Mouse (Mus musculus) liver, postnatal 0 days (tissue): ENCODE measurements around the gene Ncoa1. TPM values are rescaled to one million over a fixed set of nuclear protein-coding genes. Genes with fewer than 3 reads are reported as not detected.

Experiments used
- ATAC-seq: fragments of 200-750 bp; cut with Nextera tagmentation; 2 replicates; pipeline ENCODE4 v1.8.0; 2017; ENCODE audit warnings: mild to moderate bottlenecking, moderate library complexity
- DNase-seq: peaks from one replicate; pipeline ENCODE4 v3.0.0-alpha.2; 2016
- H3K27ac ChIP-seq: fragments of 300-500 bp; sonication (generic); 2 replicates; pipeline ENCODE4 v1.5.1; 2014; ENCODE audit warnings: antibody characterized with exemption, moderate library complexity, mild to moderate bottlenecking, low read depth
- H3K27me3 ChIP-seq: fragments of 300-500 bp; sonication (generic); 2 replicates; pipeline ENCODE4 v1.6.1; 2014; ENCODE audit warnings: low read length, control low read depth, mixed read lengths; ENCODE audit not compliant: insufficient read depth
- H3K36me3 ChIP-seq: fragments of 300-500 bp; sonication (generic); replicated peaks from 2 replicates; pipeline ENCODE4 v1.6.1; 2014; ENCODE audit warnings: mild to moderate bottlenecking, control low read depth, low read length, moderate library complexity, mixed read lengths; ENCODE audit not compliant: insufficient read depth
- H3K4me1 ChIP-seq: fragments of 300-500 bp; sonication (generic); 2 replicates; pipeline ENCODE4 v1.6.1; 2014; ENCODE audit warnings: antibody characterized with exemption, mild to moderate bottlenecking, control low read depth; ENCODE audit not compliant: insufficient read depth
- H3K4me2 ChIP-seq: fragments of 300-500 bp; sonication (generic); 2 replicates; pipeline ENCODE4 v1.6.1; 2014; ENCODE audit warnings: low read depth, mild to moderate bottlenecking, low read length, moderate library complexity, mixed read lengths
- H3K4me3 ChIP-seq: fragments of 300-500 bp; sonication (generic); 2 replicates; pipeline ENCODE4 v1.5.1; 2014; ENCODE audit warnings: low read depth, low read length
- H3K9ac ChIP-seq: fragments of 300-500 bp; sonication (generic); replicated peaks from 2 replicates; pipeline ENCODE4 v1.6.1; 2014; ENCODE audit warnings: mild to moderate bottlenecking, moderate library complexity
- H3K9me3 ChIP-seq: fragments of 300-500 bp; sonication (generic); 2 replicates; pipeline ENCODE4 v1.6.1; 2016; ENCODE audit warnings: mild to moderate bottlenecking, control low read depth, low read length, mixed read lengths
- CTCF ChIP-seq: sonication (generic); IDR thresholded peaks from 2 replicates; pipeline ENCODE4 v1.5.1; 2016; ENCODE audit warnings: antibody characterized with exemption, low read depth
- EP300 ChIP-seq: IDR thresholded peaks from 2 replicates; pipeline ENCODE4 v1.6.1; 2016; ENCODE audit warnings: antibody characterized with exemption, low read depth, mild to moderate bottlenecking
- WGBS: fragments of 180-500 bp; shearing (Covaris S2); extraction: QIAGEN DNeasy Blood & Tissue Kit; methylation state at CpG from one replicate; pipeline ENCODE4 v1.1.7; 2014; ENCODE audit not compliant: insufficient replicate concordance; 5-methylcytosine and 5-hydroxymethylcytosine counted together
- polyA plus RNA-seq: library from polyadenylated mRNA; unstranded; fragments of >200 nt; fragmentation: Nextera tagmentation; extraction: Ambion mirVana; gene quantifications from 2 replicates; pipeline ENCODE4 v1.2.1, GENCODE M21; 2015

Ncoa1 gene
- polyA plus RNA-seq, 1 experiment from 2014 or later: 2.2 TPM

DNA sequence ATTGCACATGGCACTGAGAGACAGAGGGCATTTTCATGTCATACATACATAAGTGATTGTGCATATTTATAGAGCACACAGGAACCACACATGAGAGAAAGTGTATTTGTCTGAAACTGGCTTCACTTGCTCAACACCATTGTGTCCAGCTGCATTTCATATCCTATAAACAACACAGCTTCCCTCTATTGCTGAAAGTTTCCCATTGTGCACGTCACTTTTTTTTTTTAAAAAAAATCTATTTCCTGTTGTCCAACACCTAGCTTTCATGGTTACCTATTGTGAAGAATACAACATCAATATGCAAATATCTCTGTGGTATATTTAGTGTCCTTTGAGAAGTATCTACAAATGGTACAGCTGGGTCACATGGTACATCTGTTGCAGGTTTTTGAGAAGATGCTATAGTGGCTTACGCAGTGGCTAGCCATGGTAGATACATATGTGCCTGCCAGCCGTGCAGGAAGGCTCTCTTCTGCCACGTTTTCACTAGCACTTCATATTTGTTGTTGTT lies 28.8 kb downstream of the Ncoa1 start:
- WGBS: 63% methylated on average over 4 of the region's 4 CpGs

DNA sequence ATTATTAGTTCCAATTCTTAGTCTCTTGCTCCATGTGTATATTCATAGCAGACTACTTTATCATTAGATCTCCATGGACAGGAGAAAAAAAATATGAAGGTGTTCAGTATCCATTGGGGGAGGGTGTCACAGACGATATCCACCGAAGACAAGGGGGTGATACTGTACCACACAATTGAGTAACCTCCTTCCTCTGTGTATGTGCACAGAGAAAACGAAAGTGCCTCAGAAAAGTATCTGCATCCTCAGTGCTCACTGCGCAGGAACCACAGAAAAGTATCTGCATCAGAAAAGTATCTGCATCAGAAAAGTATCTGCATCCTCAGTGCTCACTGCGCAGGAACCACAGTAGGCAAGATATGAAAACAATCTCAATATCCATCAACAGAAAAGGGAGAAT lies 32.0 kb downstream of the Ncoa1 start:
- no peaks in the 10 kb centered on the region for H3K36me3 ChIP-seq
- ATAC-seq: no peak
- WGBS: 58% methylated on average over 5 of the region's 5 CpGs
- H3K27me3 ChIP-seq: no peaks in the 10 kb centered on the region
- no peak for TF ChIP-seq CTCF
- TF ChIP-seq EP300: no peak
- no peak overlapping the region for H3K9ac ChIP-seq
- H3K4me1 ChIP-seq: no peaks in the 10 kb centered on the region; the same call in 1 of the 2 replicates
- no peak overlapping the region for H3K4me2 ChIP-seq
- no peak for DNase-seq
- H3K9me3 ChIP-seq: no peaks in the 10 kb centered on the region
- no peak overlapping the region for H3K4me3 ChIP-seq
- H3K27ac ChIP-seq: no peak overlapping the region

More for the DNA sequence above, 28.8 kb downstream of the Ncoa1 start:
- Histone ChIP-seq H3K27ac (no peak overlapping the region), H3K4me3 (no peak overlapping the region), H3K27me3 (no peaks in the 10 kb centered on the region), H3K9me3 (no peaks in the 10 kb centered on the region), H3K36me3 (no peaks in the 10 kb centered on the region), H3K4me1 (peaks cover under 1% of the 10 kb centered on the region; the same call in 1 of the 2 replicates), H3K9ac (no peak overlapping the region), H3K4me2 (no peak overlapping the region)
- no peak for ATAC-seq
- TF ChIP-seq EP300 (no peak), CTCF (no peak)
- no peak for DNase-seq

DNA sequence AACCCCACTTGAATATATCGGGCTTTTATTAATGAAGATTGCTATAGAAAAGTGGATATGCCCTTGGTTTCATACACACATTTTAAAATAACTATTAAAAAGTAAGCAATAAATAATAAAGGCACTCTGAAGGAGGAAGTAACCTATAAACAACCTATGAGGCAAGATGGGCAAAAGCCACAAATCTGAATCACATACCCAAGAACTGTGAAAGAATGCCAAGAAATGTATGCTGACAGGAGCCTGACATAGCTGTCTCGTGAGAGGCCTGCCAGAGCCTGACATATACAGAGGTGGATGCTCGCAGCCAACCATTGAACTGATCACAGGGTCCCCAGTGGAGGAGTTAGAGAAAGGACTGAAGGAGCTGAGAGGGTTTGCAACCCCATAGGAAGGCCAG lies 35.5 kb downstream of the Ncoa1 start:
- Histone ChIP-seq H3K36me3 (no peaks in the 10 kb centered on the region), H3K4me3 (no peak overlapping the region), H3K27ac (no peak overlapping the region), H3K27me3 (no peaks in the 10 kb centered on the region), H3K4me2 (no peak overlapping the region), H3K9ac (no peak overlapping the region), H3K4me1 (no peaks in the 10 kb centered on the region; the same call in 1 of the 2 replicates), H3K9me3 (no peaks in the 10 kb centered on the region)
- no peak for ATAC-seq
- DNase-seq: no peak
- 75% methylated on average over 3 of the region's 3 CpGs for WGBS
- TF ChIP-seq EP300: no peak
- no peak for TF ChIP-seq CTCF

DNA sequence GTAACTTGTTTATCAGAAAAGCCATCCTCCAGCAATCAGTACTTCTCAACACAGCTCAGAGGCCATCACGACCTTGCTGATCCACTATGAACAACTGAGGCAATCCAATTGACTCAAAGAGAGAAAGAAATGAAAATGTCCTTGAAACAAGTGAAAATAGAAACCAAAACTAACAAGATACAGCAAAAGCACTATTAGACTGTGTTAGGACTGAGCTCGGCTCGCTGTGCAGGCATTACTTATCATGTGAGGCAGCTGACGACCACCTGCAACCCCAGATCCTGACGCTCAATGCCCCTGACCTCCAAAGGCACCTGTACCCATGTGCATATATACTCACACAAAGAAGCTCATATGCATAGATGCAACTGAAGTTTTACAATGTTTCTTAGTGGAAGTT lies 40.8 kb downstream of the Ncoa1 start:
- ATAC-seq: no peak
- WGBS: 65% methylated on average over 5 of the region's 5 CpGs
- H3K27ac ChIP-seq: no peak overlapping the region
- DNase-seq: no peak
- H3K4me3 ChIP-seq: no peak overlapping the region
- H3K36me3 ChIP-seq: no peaks in the 10 kb centered on the region
- H3K4me1 ChIP-seq: no peaks in the 10 kb centered on the region; the same call in 1 of the 2 replicates
- no peak overlapping the region for H3K4me2 ChIP-seq
- no peaks in the 10 kb centered on the region for H3K9me3 ChIP-seq
- H3K9ac ChIP-seq: no peak overlapping the region
- H3K27me3 ChIP-seq: no peaks in the 10 kb centered on the region
- TF ChIP-seq EP300: no peak
- TF ChIP-seq CTCF: no peak

DNA sequence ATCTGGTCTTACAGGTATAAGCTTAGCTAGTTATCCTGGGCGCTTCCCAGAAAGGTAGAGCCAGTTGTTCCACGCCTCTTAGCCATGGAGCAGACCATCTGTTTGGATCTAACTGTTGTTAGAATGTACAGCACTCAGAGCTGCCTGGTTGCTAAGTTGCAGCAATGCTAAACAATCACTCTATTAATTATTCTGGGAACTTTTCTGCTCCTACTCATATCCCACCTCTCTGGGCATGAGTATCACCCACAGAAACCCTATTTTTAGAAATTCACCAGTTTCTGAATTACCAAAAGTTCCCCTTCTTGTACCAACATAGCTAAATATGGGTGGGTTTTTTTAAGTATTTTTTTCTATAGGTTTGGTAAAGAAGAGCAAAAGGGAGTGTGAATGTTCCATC lies 43.4 kb downstream of the Ncoa1 start:
- Histone ChIP-seq H3K4me2 (no peak overlapping the region), H3K36me3 (no peaks in the 10 kb centered on the region), H3K9ac (no peak overlapping the region), H3K4me3 (no peak overlapping the region), H3K4me1 (peaks cover 6% of the 10 kb centered on the region; the same call in 1 of the 2 replicates), H3K27me3 (no peaks in the 10 kb centered on the region), H3K27ac (no peak overlapping the region), H3K9me3 (no peaks in the 10 kb centered on the region)
- no peak for TF ChIP-seq CTCF
- TF ChIP-seq EP300: no peak
- no peak for ATAC-seq
- DNase-seq: no peak
- WGBS: 82% methylated on average over 2 of the region's 2 CpGs

DNA sequence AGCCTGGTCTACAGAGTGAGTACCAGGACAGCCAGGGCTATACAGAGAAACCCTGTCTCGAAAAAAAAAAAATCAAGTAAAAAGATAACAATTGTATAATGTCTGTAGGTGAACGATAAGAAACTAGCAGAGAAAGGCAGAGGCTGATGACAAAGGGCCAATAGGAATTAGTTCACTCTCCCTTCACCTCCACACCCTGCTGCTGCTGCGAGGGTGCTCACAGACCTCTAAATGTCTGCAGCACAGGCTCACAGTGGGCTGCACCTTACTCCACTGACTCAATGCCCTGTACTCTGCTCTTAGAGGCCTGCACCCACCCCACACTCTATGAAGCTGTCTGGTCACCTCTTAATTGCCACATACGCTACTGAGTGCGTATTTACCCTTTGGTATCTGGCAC lies 45.0 kb downstream of the Ncoa1 start:
- TF ChIP-seq EP300: no peak
- no peak for TF ChIP-seq CTCF
- ATAC-seq: no peak
- H3K9me3 ChIP-seq: no peaks in the 10 kb centered on the region
- no peaks in the 10 kb centered on the region for H3K27me3 ChIP-seq
- H3K9ac ChIP-seq: no peak overlapping the region
- H3K4me2 ChIP-seq: no peak overlapping the region
- H3K4me3 ChIP-seq: no peak overlapping the region
- peaks cover 6% of the 10 kb centered on the region; the same call in 1 of the 2 replicates for H3K4me1 ChIP-seq
- 63% methylated on average over 5 of the region's 5 CpGs for WGBS
- no peak overlapping the region for H3K27ac ChIP-seq
- no peak for DNase-seq
- H3K36me3 ChIP-seq: no peaks in the 10 kb centered on the region
